Mouse (Mus musculus): ENCODE measurements at regions not wholly inside any gene's neighbourhood (a gene's known extent, or its start where the extent isn't known, plus 50 kb on each side); places are given as distances from the start of the nearest gene placed in this dataset.

GRCm38 (mm10) chr3:129069676-129070075 is 130.0 kb upstream of the Pitx2 start:
- no peaks in the 10 kb centered on the region for H3K4me1 ChIP-seq (ENCODE audit: control insufficient read depth in 1 of 2, insufficient read depth in 2 of 2)
- H3K36me3 ChIP-seq (replicated peaks in 1 of 2; ENCODE audit: control insufficient read depth in 1 of 2, insufficient read depth in 1 of 2, low read length in 1 of 2): no peaks in the 10 kb centered on the region
- H3K9ac ChIP-seq (ENCODE audit: insufficient read depth, low read depth): no peak overlapping the region
- TF ChIP-seq TCF12 (IDR thresholded peaks at IDR 0.05; ENCODE audit: low read depth, low read length) (no peak), POLR2A (IDR thresholded peaks at IDR 0.05; ENCODE audit: low read depth, low read length) (no peak), MYC (IDR thresholded peaks at IDR 0.05; ENCODE audit: low read depth, low read length) (no peak), ZC3H11A (IDR thresholded peaks at IDR 0.05; ENCODE audit: low read depth, low read length) (no peak), PAX5 (IDR thresholded peaks at IDR 0.05; ENCODE audit: low read length) (no peak), CHD2 (IDR thresholded peaks at IDR 0.05; ENCODE audit: low read length) (no peak), JUND (conservative IDR thresholded peaks at IDR 0.05; ENCODE audit: low read depth, low read length) (no peak), ELF1 (IDR thresholded peaks at IDR 0.05; ENCODE audit: low read depth, low read length) (no peak), IRF4 (IDR thresholded peaks at IDR 0.05; ENCODE audit: low read depth, low read length) (no peak), ZKSCAN1 (IDR thresholded peaks at IDR 0.05; ENCODE audit: borderline replicate concordance, low read depth, low read length) (no peak), GABPA (IDR thresholded peaks at IDR 0.05; ENCODE audit: insufficient replicate concordance, low read depth, low read length) (no peak), SMC3 (IDR thresholded peaks at IDR 0.05; ENCODE audit: low read depth, low read length) (no peak), EP300 (IDR thresholded peaks at IDR 0.05; ENCODE audit: low read length) (no peak), ETS1 (conservative IDR thresholded peaks at IDR 0.05; ENCODE audit: low read depth, low read length) (no peak), HCFC1 (IDR thresholded peaks at IDR 0.05; ENCODE audit: low read depth, low read length) (no peak), RAD21 (IDR thresholded peaks at IDR 0.05; ENCODE audit: low read depth, low read length) (no peak), E2F4 (IDR thresholded peaks at IDR 0.05; ENCODE audit: insufficient replicate concordance, low read depth, low read length) (no peak)
- peaks cover 51% of the 10 kb centered on the region for H3K9me3 ChIP-seq (replicated peaks; ENCODE audit: low read length)
- no peak overlapping the region for H3K27ac ChIP-seq (ENCODE audit: insufficient read depth, low read depth)
- dilution Hi-C loops (cut with MboI; ENCODE audit: extremely low pct_ligation_motif_present, extremely low pct_unique_long_range_greater_than_20kb, low sequenced_read_pairs) (no loop called here), in situ Hi-C loops (cut with MboI; ENCODE audit: low pct_ligation_motif_present, low pct_unique_long_range_greater_than_20kb, low sequenced_read_pairs) (no loop called here)
- H3K79me2 ChIP-seq (replicated peaks; ENCODE audit: control insufficient read depth, extremely low read depth, insufficient read depth, poor library complexity, severe bottlenecking): no peaks in the 10 kb centered on the region
- DNase-seq (ENCODE audit: extremely low read depth): no peak
- H3K27me3 ChIP-seq (replicated peaks): no peaks in the 10 kb centered on the region
- H3K4me3 ChIP-seq (replicated peaks in 1 of 3; ENCODE audit: low read depth in 2 of 3, low read length in 2 of 3, poor library complexity in 1 of 3): no peak overlapping the region
- H3K4me2 ChIP-seq (ENCODE audit: insufficient read depth, low read depth, poor library complexity, severe bottlenecking): no peak overlapping the region

- Histone ChIP-seq H3K36me3 (replicated peaks in 1 of 2; ENCODE audit: control insufficient read depth in 1 of 2, insufficient read depth in 1 of 2, low read length in 1 of 2) (no peaks in the 10 kb centered on the region), H3K4me1 (ENCODE audit: control insufficient read depth in 1 of 2, insufficient read depth in 2 of 2) (no peaks in the 10 kb centered on the region), H3K4me2 (ENCODE audit: insufficient read depth, low read depth, poor library complexity, severe bottlenecking) (no peak overlapping the region), H3K9ac (ENCODE audit: insufficient read depth, low read depth) (no peak overlapping the region), H3K79me2 (replicated peaks; ENCODE audit: control insufficient read depth, extremely low read depth, insufficient read depth, poor library complexity, severe bottlenecking) (no peaks in the 10 kb centered on the region), H3K27me3 (replicated peaks) (no peaks in the 10 kb centered on the region), H3K4me3 (replicated peaks in 1 of 3; ENCODE audit: low read depth in 2 of 3, low read length in 2 of 3, poor library complexity in 1 of 3) (no peak overlapping the region), H3K9me3 (replicated peaks; ENCODE audit: low read length) (peaks cover 55% of the 10 kb centered on the region), H3K27ac (ENCODE audit: insufficient read depth, low read depth) (no peak overlapping the region)
- dilution Hi-C loops (cut with MboI; ENCODE audit: extremely low pct_ligation_motif_present, extremely low pct_unique_long_range_greater_than_20kb, low sequenced_read_pairs) (no loop called here), in situ Hi-C loops (cut with MboI; ENCODE audit: low pct_ligation_motif_present, low pct_unique_long_range_greater_than_20kb, low sequenced_read_pairs) (no loop called here)
- no peak for DNase-seq (ENCODE audit: extremely low read depth)
- TF ChIP-seq CHD2 (IDR thresholded peaks at IDR 0.05; ENCODE audit: low read length) (no peak), ZC3H11A (IDR thresholded peaks at IDR 0.05; ENCODE audit: low read depth, low read length) (no peak), MAX (IDR thresholded peaks at IDR 0.05; ENCODE audit: low read length) (no peak), ZMIZ1 (IDR thresholded peaks at IDR 0.05; ENCODE audit: low read depth, low read length) (no peak), BHLHE40 (IDR thresholded peaks at IDR 0.05; ENCODE audit: low read depth, low read length) (no peak), RAD21 (IDR thresholded peaks at IDR 0.05; ENCODE audit: low read depth, low read length) (no peak), TBP (conservative IDR thresholded peaks at IDR 0.05; ENCODE audit: low read depth, low read length) (no peak), SIN3A (IDR thresholded peaks at IDR 0.05; ENCODE audit: low read length) (no peak), RCOR1 (conservative IDR thresholded peaks at IDR 0.05; ENCODE audit: low read depth, low read length) (no peak)
Measured at GRCm38 (mm10) chr3:129070521-129070933, 129.2 kb upstream of the Pitx2 start.

All from CH12.LX (cell line).